Mouse (Mus musculus): ENCODE measurements around the gene Stom. TPM values are rescaled to one million over a fixed set of nuclear protein-coding genes. Genes with fewer than 3 reads are reported as not detected.

Stom gene
- total RNA-seq, 2 experiments from 2014 or later: 17.1 to 30.1 TPM

DNA sequence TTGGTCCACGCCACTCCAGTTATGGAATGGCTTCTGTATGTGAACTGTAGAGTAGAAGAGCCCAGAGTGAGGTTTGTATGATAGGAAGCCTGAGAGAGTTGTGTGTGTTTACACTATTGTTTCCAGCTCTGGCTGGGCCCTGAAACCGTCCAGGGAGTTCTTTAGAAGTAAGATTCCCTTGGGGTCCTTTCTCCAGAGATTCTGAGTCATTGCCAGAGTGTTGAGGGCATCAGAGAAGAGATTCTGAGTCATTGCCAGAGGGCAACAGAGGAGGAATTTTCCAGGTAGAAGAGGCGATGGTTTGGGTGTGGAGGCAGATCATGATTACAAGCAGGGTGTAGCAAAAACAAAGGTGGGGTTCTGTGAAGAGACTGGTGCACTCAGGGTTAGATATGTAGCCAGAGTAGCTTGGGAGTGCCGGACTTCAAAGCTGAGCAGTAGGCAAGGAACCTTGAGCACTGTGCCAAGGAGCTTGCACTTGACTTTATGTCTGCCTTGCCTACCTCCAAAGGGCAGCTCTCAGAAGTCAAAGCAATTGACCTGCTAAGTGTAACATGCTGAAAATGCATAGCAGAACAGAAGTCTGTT is 26.8 kb downstream of the Stom start:
- TF ChIP-seq CTCF (IDR thresholded peaks at IDR 0.05): no peak
- intact Hi-C loops (cut with DNase I): no loop called here
- no peak for DNase-seq

DNA sequence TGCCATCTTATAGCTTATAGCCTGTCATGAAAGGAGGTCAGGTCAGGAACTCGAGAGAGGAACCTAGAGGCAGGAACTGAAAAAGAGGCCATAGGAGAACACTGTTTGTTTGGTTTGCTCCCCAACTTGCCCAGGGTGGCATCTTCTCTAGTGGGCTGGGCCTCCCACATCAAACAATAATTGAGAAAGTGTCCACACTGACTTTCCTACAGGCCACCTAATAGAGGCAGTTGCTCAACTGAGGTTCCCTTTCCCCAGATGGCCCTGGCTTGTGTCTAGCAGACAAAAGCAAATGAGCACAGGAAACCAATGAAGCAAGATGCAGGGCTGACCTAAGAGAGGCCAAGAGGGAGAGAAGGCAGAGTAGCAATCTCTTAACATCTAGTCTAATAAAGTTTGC is 28.6 kb downstream of the Stom start:
- TF ChIP-seq CTCF (IDR thresholded peaks at IDR 0.05): no peak
- no peak overlapping the region for H3K4me3 ChIP-seq
- DNase-seq: no peak
- intact Hi-C loops (cut with DNase I): no loop called here
- no peak overlapping the region for H3K27ac ChIP-seq

More for the DNA sequence above, 26.8 kb downstream of the Stom start:
- H3K27ac ChIP-seq: no peak overlapping the region
- H3K4me3 ChIP-seq: no peak overlapping the region

DNA sequence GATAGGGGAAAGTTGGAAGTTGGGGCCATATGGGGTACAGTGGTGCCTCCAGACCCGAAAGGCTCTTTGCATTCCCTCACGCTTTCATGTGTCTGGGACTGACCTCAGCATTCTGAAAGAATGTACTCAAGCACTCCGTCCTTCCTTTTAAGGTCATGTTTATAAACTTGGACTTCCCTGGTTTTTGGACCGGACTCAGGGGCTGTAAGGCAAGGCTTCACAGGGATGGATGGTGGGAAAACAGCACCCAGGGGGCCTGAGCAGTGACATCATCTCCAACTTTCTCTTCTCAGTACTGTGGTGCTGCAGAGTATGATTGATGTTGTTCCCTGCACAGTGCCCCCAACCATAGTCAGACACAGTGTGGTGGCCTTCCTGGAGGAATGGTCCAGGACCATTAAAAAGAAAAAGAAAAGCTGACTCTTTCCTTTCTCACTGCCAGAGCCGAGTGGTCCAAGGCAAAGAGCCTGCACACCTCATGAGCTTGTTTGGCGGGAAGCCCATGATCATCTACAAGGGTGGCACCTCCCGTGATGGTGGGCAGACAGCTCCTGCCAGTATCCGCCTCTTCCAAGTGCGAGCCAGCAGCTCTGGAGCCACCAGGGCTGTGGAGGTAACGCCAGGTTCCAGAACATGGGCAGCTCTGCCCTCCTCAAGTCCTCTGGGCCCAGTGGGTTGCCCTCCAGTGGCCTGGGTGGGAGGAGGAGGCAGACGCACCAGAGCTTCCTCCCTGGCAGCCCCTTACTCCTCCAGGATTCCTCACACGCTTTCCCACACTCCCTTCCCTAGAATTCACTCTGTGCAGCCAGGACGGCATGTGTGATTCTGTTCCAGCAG is 34.5 kb downstream of the Stom start:
- no peak for TF ChIP-seq CTCF (IDR thresholded peaks at IDR 0.05)
- peak overlapping the region; percentile 62 for H3K27ac ChIP-seq
- intact Hi-C loops (cut with DNase I): no loop called here
- no peak for DNase-seq
- H3K4me3 ChIP-seq: no peak overlapping the region

DNA sequence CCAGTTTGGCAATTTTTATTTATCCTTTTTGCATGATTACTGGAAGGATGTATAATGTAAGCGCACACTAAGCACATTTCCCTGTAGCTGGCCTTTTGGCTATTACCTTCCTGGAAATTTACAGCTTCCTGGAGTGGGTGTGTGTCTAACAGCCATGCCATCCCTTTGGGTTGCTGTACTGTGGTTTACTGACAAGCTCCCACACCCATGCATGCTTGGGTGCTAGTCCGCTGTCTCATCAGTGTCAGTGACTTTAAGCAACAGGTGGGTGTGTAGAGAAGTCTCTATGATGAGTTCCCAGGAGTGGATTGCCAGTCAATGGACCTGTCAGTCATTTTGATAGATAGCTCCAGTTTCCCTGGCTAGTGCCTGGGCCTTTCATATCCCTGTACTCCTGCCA is 37.3 kb downstream of the Stom start:
- no peak for DNase-seq
- intact Hi-C loops (cut with DNase I): loop anchor here (10.0 kb wide), 1 partner anchor 215 kb away; no protein-coding TSS in a partner anchor
- no peak overlapping the region for H3K4me3 ChIP-seq
- no peak for TF ChIP-seq CTCF (IDR thresholded peaks at IDR 0.05)
- no peak overlapping the region for H3K27ac ChIP-seq

DNA sequence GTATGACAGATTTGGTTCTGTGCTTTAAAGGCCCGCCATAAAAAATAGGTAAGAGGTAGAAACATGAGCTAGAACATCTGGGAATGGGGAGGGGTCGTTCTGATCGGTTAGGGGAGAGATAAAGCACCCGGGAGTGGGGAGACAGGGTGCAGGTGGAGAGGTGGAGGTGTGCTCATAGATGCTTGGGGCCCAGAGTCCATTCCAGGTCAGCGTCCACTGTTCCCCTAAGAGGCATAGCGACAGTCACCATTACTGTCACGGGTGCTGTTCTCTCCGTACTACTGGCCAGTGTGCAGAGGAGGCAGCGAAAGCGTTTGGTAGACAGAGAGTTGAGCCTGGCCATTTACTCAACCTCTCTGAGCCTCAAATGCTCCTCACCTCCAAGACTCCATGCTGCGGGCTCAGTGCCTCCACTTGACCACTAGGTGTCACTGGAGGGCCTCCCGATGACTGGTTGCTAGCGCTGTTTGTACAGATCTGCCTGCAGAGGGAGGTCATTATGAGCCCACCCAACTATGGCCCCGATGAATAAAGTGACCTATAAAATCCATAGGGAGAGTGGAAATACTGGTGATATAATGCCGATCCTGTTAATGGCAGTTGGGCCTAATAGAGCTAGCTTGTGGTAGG is 39.0 kb downstream of the Stom start:
- intact Hi-C loops (cut with DNase I): loop anchor here (1.0 to 10.0 kb wide), 3 partner anchors 51 to 217 kb away; partner anchors contain the start of gene 4930402F06Rik
- H3K4me3 ChIP-seq: no peak overlapping the region
- H3K27ac ChIP-seq: no peak overlapping the region
- TF ChIP-seq CTCF (IDR thresholded peaks at IDR 0.05): no peak
- peak; percentile 79 for DNase-seq

DNA sequence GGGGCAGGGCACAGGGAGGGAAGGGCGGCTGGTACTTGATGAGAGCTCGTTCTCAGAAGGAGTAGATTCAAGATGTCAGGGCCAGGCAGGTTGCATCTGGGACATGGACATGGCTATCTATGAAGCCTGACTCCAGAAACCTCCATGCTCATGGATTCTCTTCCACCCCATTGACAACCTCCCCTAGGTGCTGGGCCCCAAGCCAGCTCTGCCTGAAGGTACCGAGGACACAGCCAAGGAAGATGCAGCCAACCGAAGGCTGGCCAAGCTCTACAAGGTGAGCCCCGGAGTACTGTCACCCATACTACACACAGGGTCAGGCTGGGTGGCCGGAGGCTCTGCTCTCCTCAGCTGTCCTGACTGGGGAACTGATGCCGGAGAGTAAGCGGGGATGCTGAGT is 43.5 kb downstream of the Stom start:
- no peak for TF ChIP-seq CTCF (IDR thresholded peaks at IDR 0.05)
- intact Hi-C loops (cut with DNase I): loop anchor here (10.0 kb wide), 1 partner anchor 222 kb away; no protein-coding TSS in a partner anchor
- no peak overlapping the region for H3K4me3 ChIP-seq

DNA sequence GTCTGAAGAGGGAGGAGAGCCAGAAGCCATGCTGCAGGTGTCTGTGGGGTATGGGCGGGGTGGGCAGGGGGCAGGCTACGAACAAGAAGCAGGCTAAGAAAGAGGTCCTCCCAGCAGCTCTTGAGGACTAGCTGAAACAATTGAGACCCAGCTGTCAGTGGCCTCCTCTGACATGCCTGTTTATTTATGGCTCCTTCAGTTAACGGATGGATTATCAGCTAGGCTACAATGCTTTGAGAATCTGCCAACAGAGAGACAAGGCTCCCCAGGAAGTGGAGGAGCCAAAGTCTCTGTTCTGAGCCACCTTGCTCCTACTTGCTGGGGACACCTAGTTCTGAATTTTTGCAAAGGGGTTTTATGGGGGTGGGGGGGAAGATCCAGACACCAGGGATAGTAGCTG is 44.1 kb downstream of the Stom start:
- no peak for DNase-seq
- 0 out of 2 replicates have a peak overlapping the region, but pooled peaks have one; percentile 9 for H3K4me3 ChIP-seq
- H3K27ac ChIP-seq: no peak overlapping the region
- TF ChIP-seq CTCF (IDR thresholded peaks at IDR 0.05): no peak
- intact Hi-C loops (cut with DNase I): loop anchor here (10.0 kb wide), 1 partner anchor 222 kb away; no protein-coding TSS in a partner anchor

More for the DNA sequence above, 43.5 kb downstream of the Stom start:
- no peak for DNase-seq
- no peak overlapping the region for H3K27ac ChIP-seq

DNA sequence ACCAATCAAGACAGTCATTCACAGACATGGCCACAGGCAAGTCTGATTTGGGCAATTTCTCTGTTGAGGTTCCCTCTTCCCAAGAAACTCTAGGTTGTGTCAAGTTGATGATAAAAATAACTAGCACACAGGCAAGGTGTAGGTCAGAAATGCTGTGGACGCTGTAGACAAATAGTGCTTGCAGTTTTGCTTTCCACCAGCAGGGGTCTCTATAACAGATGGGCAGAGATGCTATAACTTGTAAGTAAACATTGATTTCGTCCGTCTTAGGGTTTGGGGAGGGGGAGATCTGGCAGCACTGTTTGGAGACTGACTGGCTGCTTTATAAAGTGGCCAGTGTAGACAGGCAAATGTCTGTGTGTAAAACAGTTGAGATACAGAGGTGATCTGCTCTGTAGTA is 44.9 kb downstream of the Stom start:
- no peak for DNase-seq
- no peak overlapping the region for H3K27ac ChIP-seq
- peak overlapping the region; percentile 36 for H3K4me3 ChIP-seq
- intact Hi-C loops (cut with DNase I): loop anchor here (10.0 kb wide), 1 partner anchor 223 kb away; no protein-coding TSS in a partner anchor
- peak; percentile 86 for TF ChIP-seq CTCF (IDR thresholded peaks at IDR 0.05)

DNA sequence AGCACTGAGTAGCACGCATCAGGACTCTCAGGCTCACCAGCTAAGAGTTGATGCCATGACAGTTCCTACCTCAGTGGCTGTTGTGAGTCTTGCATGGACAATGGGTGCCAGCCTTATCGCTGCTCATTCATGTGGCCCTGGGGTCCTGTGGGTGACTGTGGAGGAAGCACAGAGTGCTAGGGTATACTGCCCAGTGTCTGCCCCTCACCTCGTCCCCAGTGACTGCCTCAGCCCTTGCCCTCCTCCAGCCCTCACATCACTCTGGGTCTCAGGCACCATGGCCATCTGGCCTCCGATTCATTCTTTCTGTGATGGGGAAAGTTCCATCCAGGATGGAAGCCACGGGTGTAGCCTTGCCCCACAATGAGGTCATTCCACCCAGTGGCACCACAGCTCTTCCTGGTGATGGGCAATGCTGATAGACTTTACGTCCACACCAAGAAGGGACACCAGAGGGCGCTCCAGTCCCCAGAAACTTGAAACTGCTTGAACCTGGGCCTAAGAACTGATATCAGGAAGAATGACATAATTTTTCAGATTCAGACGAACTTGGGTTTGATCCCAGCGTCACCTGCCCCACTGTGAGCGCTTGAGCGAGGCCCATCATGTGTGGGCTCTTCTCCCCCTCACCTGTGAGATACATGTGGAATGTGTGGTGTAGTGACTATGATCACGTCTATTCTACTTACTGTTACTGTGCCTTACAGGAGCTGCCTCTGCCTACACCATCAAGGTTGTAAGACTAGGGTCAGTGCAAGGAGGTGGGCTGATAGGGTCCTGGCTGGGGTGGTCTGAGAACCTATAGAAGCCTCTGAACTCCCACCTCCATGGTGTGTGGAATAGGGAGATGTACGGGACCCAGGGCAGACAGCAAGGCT is 47.8 kb downstream of the Stom start:
- peak; percentile 80 for DNase-seq
- peak overlapping the region; percentile 76 for H3K4me3 ChIP-seq
- peak; percentile 88 for TF ChIP-seq CTCF (IDR thresholded peaks at IDR 0.05)
- no peak overlapping the region for H3K27ac ChIP-seq
- intact Hi-C loops (cut with DNase I): no loop called here

DNA sequence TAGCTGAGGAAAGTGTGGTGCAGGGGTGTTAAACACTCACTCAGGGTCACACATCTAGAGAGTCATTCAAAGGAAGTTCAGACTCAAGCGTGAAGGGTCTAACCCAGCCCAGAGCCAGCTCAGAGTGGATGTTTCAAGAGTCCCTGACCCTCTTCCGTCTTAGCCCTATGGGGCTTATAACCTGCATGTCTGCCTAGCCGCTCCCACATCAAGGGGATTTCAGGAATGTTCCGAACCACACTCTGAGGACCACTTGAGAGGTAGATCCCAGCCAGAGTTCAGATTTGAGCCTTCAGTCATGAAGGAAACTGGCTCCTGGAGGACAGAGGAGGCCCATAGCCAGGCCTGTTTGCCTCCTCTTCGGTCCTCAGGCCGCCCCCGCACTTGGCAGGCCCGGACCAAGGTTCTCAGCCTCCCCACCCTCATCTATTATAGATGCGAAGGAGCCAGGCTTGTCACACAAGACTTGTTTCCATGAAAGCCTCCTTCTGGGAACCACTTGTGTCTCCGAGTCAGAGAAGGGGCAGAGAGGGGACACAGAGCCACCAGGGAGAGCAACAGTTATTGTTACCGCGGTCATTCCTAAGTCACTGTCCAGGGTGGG is 49.7 kb downstream of the Stom start:
- intact Hi-C loops (cut with DNase I): no loop called here
- peak overlapping the region; percentile 76 for H3K4me3 ChIP-seq
- no peak for DNase-seq
- no peak for TF ChIP-seq CTCF (IDR thresholded peaks at IDR 0.05)
- H3K27ac ChIP-seq: peak overlapping the region; percentile 82; the same call in 1 of the 2 replicates

DNA sequence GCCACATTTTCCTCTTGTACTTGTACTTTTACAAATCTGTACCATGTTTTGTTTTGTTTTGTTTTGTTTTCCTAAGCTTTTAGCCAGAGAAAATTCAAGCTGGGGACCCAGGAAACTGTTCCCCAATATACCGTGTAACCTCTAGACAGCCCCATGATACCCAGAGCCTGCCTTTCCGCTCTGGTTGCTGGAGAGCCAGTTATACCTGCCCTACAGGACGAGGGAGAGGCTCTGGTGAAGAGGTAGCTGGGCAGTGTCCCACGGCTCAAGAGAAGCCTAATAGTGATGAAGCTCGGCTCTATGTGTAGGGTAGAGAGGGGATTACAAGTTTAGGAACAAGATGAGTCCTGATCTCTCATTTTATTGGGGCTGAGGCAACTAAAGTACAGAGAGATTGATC is 51.6 kb downstream of the Stom start:
- Histone ChIP-seq H3K4me3 (peak overlapping the region; percentile 76), H3K27ac (peak overlapping the region; percentile 82)
- intact Hi-C loops (cut with DNase I): no loop called here
- no peak for DNase-seq
- TF ChIP-seq CTCF (IDR thresholded peaks at IDR 0.05): no peak
